Mouse (Mus musculus) layer of hippocampus, postnatal 14 days (tissue): ENCODE results near the gene Cdkn1a. TPM values are rescaled to one million over a fixed set of nuclear protein-coding genes. Genes with fewer than 3 reads are reported as not detected.
"Not testable (repeated sequence)": the region's sequence is repeated elsewhere in the genome, so short reads cannot be mapped to it uniquely, and the experiment has no call there.

Source experiments
- DNase-seq, 2 experiments: peaks; one replicate each; pipeline ENCODE4 v3.0.0; 2021 to 2022; ENCODE audit warnings: low spot score in 2 of 2, mixed read lengths in 1 of 2
- long read RNA-seq, 2 experiments: library from polyadenylated mRNA; stranded (forward); transcript quantifications; one replicate each; pipeline ENCODE4 v2.0.0; 2021
- total RNA-seq, 2 experiments: library from RNA; stranded (reverse); gene quantifications; 2 replicates each; pipeline ENCODE4 v1.2.3; 2021

Cdkn1a gene
- 10 to 100 TPM; 24.9 to 26.0 TPM for total RNA-seq
- long read RNA-seq, experiment 1, transcript Cdkn1a-201 (3 exons, 1,913 nt): major isoform, 7 of 8 reads
- long read RNA-seq, experiment 1, partial matches to known transcripts: 0 of 8 reads
- long read RNA-seq, experiment 1, other reads (novel, unspliced or antisense): 1 of 8 reads
- long read RNA-seq, experiment 2, partial matches to known transcripts: 0 of 5 reads
- long read RNA-seq, experiment 2, other reads (novel, unspliced or antisense): 0 of 5 reads

DNA sequence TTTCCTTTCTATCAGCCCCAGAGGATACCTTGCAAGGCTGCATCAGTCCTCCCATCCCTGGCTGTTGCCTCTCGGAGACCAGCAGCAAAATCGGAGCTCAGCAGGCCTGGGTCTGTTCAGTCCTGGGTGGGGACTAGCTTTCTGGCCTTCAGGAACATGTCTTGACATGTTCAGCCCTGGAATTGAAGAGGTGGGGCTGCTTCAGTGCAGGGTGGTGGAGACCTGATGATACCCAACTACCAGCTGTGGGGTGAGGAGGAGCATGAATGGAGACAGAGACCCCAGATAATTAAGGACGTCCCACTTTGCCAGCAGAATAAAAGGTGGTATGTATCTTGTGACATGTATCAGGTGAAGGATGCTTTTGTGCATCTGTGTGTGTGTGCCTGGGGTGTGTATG, at the start of gene Cdkn1a:
Cdkn1a (plus strand) TSS at position 201 of the 400 bp plus-strand sequence.
- DNase-seq: no peak

DNA sequence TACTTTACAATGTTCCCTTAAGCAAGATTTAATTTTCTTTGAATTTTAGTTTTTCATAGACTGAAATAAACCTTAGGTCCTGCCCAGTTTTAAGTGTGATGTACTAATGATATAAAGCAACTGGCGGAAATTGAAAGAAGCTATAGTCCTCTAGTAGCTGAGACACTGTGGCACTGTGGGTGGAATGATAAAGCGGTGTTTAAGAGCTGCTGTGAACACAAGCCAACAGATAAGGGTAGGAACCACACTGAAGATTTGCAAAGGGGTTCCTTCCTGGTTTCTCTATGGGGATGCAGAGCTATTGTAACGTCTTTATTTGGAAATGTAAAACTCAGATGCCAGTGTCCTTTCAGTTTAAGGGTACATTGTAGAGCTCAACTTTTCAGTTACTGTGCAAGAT, 49.1 kb upstream of the Cdkn1a start:
- not testable (repeated sequence) for DNase-seq

DNA sequence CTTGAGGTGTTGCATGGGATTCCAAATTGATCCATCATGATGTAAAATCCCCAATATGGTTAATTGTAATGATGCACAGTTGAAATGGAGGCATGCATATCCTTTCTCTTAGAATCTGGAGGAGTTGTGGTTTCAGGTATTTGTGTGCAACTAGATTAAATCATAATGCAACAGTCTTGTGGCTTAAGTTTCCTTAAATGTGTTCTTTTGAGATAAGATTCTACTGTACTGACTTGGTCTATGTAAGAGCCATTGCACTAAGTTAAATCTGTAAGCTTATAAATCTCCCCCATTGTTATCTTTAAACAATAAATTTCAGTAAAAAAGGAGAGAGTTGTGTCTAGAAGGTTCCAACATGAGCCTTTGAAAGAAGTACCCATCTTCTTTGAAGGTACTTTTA, 48.2 kb upstream of the Cdkn1a start:
- DNase-seq: no peak

DNA sequence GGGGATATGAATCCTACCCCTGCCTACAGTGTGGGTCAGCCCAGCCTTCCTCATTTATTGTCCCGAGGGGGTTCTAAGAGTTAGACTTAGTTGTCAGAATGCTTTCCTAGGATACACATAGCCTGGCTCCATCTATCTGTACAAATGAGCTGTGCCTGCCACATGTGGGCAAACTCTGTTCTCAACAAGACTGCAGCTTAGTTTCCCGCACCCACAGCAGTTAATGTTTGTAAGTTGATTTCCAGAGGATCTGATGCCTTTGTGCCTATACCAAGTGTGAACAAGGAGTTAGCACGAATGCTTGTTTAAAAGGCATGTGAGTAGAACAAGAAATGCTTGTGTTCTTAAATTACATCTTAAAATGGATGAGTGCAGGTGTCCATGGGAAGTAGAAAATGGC, 47.2 kb upstream of the Cdkn1a start:
- DNase-seq: no peak

DNA sequence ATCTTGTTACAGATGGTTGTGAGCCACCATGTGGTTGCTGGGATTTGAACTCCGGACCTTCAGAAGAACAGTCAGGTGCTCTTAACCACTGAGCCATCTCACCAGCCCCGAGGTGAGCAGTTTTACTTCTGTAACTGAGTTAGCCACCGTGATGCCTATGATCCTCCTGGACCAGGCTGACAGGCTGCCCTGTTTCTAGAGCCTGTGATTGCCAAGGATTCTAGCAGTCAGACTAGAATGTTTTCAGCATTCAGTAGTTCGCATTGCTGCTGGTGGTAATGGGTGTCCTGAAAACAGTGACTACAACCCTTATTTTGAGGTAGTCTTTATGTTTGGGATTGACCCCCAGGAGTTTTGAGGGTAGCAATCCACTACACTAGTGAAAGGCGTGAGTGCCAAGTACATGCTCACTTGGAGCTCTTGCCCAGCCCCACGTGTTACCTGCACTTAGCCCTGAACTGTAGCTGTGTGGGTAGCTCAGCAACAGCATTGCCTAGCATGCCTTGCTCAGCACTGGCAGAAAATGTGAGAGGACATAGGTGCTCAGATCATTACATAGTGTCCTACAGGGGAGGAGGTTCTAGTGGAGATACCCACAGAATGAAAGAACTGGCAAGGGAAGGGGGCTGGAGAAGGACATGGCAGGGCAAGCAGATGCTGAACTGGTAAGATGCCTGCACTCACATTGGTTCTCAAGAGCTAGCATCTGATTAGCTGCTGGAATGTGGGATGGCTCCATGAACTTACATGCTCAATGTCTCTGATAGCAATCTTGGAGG, 46.4 kb upstream of the Cdkn1a start:
- DNase-seq: no peak

DNA sequence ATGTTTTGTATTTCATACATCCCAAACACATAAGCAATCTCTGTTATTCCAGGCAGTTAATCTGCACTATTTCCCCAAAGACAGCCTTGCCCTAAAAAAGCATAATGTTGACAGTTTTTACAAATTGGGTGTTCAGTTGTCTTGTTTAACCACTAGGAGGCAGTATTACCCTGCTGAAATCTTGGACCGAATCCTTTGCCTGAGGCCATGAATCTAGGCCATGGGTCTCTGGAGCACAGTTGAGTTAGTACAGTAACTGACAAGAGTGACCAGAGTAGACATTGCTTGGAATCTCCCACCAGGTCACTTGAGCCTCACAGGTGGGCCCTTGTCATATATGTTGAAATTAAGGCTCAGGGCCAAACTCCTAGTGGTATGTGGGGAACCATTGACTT, 45.9 kb upstream of the Cdkn1a start:
- no peak for DNase-seq

DNA sequence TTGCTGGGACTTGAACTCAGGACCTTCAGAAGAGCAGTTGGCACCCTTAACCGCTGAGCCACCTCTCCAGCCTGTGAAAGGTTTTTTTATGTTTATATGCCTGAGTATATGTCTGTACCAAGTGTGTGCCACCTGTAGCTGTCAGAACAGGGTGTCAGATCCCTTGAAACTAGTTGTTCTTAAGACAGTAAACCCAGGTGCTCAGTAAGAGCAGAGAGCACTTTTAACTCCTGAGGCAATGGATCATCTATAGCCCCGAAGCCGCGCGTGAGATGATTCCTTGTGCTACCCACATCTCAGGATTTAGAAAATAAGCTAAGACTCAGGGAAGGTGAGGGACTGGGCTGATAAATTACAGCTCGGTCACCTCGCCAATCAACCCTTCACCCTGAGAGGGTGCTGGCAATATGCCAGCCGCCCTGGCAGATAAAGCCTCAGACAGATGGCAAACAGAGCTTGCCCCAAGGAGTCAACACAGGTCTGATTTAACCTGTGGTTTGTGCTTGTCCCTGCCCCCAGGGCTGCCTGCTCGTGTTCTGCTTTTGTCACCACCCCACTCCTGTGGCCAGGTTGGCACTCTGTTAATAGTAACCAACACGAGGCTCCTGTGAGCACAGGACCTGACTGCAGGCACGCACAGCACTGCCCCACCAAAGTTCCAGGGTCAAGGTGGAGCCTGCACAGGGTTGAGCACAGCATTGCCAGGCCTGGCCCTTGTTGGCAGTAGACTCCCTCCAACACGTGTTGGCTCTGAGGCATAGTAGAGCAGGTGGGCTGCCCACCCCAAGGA, 44.8 kb upstream of the Cdkn1a start:
- DNase-seq: no peak

DNA sequence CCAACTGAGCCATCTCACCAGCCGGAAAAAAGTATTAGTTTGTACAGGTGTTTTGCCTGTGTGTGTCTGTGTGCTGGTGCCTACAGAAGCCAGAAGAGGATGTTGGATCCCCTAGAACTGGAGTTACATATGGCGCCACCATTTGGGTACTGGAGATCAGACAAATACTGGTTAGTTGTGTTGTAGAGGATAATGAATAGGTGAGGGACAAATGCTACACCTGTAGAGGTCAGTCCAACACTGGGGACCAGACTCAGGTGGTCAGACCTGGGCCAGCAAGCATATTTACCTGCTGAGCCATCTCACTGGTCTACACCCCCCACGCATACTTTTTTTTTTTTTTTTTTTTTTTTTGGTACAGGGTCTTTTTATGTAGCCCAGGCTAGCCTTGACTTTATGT, 43.9 kb upstream of the Cdkn1a start:
- DNase-seq: no peak

DNA sequence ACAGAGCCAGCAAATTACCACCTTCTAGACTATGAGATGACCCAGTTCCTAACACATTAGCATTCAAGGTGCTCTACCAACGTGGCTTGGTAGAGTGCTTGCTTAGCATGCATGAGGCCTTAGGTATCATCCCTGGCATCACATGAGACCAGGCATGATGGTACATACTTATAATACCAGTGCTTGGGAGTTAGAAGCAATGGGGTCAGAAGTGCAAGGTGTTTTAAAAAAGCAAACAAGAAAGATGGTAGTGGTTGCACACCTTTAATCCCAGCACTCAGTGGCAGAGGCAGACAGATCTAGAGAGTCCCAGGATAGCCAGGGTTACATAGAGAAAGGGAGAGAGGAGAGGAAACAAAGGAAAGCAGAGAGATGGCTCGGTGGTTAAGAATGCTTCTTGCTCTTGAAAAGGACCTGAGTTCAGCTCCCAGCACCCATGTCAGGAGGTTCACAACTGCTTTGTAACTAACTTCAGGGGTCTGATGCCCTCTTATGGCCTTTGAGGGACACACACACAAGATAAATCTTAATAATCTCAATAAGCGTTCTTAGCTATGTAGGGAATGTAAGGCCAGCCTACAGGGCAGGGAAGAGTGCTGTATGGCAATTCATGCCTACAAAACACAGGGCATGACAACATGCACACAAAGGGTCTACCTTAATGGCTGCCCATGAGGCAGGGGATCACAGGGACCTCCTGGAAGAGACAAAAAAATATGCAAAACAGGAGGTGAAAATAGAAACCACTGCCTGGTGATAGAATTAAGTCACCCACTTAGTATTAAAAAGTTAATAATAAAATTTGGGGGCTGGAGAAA, 42.9 kb upstream of the Cdkn1a start:
- DNase-seq: no peak

DNA sequence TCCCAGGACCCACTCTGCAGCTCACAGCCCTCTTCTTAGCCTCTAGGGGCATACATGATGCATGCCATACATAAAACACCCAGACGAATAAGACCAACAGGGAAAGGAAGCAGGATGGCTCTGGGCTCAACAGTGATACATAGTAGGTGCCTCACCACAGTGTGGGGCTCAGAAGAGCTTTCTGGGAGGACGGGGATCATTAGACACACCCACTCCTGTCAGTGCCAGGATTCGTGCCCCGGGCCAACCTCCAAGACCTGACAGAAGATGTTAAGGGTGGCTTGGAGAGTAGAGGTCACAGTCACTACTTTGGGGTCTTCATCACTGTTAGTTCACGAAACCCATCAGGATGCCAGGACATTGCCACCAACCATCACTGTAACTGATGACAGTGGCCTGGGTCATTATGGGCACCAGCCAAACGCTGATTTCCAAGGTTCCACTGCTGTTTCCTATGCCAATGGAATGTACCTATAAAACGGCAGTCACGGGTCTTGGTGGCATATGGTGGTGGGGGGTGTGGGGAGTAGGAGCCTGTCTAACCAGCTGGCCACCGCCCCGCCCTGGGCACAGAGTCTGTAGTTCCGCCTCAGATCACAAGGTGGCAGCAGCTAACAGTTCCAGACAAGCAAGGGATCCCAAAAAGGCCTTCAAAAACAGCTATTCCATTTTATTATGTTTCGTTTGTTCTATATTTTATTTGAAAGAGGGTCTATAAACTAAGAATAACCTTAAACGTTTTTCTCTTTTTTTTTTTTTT, 41.8 kb upstream of the Cdkn1a start:
- peak; percentile 91 to 93 for DNase-seq

DNA sequence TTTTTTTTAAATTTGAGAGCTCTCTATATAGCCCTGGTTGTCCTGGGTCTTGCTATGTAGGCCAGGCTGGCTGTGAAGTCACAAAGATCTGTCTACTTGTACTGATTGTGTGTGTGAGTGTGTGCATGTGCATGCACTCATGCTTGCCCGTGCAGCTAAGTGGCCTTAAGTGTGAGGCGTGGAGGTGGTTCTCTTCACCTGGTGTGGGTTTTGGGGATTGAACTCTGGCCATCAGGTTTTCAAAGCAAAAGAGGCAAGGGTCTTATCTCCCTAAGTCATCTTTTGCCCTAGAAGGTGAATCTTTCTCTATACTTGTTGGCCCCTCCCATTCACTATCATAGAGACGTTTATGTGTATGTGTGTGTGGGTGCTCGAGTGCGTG, 41.3 kb upstream of the Cdkn1a start:
- DNase-seq: no peak

DNA sequence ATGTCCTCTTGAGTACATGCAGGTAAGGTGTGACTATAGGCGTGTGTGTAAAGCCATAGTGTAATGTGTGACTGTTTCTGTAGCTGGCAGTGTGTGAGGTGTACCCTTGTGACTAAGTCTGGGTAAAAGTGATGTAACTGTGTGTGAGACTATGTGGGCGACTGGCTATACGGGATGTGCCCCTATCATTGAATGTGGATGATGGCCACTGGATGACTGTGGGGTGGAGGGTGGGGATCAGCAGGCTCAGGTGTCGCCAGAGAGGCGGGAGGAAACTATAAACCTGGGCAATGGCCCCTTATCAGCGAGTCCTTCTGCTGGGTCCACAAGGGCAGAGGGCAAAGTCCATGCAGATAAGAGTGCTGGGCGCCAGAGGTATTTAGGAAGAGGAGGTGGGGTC, 40.9 kb upstream of the Cdkn1a start:
- no peak for DNase-seq

DNA sequence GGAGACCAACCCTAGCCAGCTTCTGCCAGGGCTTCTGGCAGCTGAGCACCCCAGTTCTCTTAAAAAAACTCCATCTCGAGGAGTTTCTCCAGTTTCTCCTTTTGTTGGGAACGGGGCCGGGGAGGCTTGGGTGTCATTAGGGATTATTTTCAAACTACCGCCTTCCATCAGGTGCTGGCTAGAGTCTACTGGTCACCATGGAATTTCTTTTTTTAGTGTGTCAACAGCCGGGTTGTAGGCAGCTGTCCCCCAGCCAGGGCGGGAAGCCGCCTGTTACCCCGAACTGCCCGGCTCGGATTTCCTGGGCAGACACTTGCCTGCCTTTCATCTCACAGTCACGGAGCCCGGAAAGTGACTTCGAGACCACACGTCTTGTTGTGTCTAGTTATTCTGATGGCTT, 40.0 kb upstream of the Cdkn1a start:
- no peak for DNase-seq

DNA sequence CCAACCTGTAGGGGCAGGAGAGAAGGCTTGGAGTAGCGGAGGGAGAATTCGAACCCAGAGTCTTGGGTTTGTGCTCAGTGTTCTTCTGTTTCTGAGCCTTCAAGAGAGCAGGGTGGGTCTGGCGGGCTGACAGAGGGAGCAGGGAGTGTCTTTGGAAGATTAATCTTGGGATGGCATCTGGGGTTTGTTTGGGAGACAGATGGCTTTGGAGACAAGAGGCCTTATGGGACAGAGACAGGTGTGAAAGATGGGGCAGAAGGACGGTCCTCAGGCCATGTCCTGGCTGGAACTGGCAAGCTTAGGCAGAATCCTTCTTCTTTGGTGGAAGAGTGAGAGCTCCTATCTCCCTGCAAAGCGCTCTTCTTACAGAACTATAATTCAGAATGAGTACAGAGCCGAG, 37.7 kb upstream of the Cdkn1a start:
- DNase-seq: no peak

DNA sequence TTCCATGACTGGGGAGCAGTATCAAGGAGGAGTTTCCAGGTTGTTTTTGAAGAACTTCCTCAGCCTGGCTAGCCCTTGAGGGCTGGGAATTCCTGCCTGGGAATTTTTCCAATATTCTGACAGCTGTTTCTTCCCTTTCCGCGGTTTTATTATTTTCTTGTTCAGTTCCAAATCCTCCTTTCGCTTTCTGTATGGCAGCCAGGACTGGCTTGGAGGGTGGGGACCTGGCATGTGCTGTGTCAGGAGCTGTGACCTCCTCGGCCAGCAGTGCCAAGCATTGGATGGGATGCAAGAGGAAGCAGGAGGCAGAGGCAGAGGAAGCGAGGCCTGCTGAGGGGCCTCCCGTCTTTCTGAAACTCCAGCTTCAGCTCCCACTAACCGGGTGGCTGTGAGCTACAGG, 36.9 kb upstream of the Cdkn1a start:
- DNase-seq: no peak

DNA sequence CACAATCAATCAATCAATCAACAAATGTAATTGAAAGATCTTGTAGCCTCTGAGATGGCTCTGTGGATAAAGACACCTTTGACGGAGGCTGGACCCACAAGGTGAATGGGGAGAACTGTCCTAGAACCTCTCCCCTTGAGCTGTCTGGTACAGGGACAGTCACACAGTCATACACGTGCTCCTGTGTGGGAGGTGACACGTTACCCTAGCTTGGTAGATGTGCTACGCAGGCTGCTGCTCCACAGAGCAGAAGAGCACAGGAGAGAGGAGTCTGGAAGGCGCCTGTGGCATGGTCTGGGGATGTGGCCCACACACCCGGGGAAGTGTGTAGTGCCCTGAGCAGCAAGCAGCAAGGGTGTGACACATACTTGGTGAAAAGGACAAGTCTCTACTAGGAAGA, 36.3 kb upstream of the Cdkn1a start:
- no peak for DNase-seq

DNA sequence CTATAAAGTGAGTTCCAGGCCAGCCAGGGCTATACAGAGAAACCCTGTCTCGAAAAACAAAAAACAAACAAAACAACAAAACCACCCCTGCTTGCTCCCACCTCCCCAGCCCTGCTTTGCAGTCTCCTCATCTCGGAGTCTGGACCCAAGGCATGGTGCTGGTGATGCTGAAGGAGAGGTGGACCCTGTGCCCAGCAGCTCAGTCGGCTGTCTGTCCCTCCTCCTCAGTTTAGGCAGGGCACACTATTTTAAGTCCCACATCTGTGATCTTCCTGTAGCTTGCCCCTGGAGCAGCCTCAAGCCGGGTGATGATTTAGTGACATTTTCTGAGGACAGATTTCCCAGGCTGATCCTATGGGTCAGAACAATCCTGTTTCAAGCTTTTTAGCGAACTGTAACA, 35.2 kb upstream of the Cdkn1a start:
- no peak for DNase-seq

DNA sequence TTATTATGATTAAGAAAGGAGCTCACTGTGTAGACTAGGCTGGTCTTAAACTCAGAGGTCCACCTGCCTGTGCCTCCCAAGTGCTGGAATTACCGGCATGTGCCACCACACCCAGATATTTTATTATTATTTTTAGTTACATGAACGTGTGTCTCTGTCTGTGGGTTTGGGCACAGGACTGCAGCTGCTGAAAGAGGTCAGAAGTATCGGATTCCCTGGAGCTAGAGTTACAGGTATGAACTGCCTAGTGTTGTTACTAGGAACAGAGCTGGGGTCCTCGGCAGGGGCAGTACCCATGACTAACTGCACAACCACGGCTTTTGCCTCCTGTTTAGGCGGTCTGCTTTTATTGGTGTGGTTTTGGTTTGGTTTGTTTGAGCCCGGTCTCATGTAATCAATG, 34.6 kb upstream of the Cdkn1a start:
- DNase-seq: no peak

DNA sequence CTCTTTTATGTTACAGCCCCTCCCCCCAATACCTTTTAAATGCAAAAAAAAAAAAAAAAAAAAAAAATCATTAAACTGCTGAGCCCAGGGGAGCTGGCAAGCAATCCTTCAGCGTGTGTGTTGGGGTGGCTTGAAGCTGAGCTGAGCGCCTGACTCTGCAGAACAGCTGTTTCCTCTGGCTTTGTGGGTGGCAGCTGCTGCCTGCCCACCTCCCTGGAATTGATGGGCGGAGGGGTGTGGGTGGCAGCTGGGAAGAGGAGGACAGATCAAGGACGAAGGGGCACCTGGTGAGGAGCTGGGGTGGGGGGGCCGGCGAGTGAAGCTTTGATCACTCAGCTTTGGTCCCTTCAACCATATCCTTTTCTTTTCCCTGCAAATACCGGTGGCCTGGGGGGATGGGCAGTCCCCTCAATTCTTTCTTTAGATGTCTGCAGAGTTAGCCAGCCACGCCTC, 34.1 kb upstream of the Cdkn1a start:
- no peak for DNase-seq

DNA sequence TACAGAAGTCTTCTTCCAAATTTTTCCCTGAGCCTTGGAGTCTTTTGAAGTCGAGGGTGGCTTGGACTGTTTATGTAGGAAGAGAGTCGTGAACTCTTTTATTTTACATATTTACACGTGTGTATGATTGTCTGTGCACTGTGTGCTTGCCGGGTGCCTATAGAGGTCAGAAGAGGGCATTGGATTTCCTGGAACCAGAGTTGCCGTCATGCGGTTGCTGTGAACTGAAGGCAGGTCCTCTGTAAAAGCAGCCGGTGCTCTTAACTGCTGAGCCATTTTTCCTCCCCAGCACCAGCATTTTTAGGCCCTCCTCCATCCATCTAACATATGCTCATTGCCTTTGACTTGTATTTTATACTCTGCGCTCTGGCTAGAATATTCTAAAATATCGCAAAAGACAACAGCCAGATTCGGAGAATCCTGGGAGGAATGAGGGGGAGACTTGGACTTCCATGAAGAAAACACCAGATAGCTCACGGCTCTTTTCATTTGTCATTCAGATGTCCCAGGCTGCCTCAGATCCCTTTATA, 33.4 kb upstream of the Cdkn1a start:
- DNase-seq: no peak
